Mouse (Mus musculus): ENCODE measurements at regions not wholly inside any gene's neighbourhood (a gene's known extent, or its start where the extent isn't known, plus 50 kb on each side); places are given as distances from the start of the nearest gene placed in this dataset.

DNA sequence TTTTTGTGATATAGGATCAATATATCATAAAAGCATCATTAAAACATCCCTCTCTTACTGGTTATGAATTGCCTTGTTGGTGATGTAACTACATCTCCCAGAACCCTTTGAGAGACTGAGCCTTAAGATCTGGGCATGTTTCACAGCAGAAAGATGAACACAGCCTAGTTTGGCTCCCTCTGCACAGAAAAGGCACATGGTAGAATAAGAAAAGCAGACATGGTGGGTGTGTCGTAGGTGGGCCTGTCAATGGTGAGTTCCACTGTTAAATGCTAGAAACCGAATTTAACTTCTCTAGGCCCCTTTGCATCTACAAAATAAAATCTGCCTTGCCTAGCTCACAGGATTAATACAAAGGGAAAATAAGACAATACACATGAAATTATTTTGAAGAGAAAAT lies 343.3 kb upstream of the Smarca2 start:
- no peak for DNase-seq

DNA sequence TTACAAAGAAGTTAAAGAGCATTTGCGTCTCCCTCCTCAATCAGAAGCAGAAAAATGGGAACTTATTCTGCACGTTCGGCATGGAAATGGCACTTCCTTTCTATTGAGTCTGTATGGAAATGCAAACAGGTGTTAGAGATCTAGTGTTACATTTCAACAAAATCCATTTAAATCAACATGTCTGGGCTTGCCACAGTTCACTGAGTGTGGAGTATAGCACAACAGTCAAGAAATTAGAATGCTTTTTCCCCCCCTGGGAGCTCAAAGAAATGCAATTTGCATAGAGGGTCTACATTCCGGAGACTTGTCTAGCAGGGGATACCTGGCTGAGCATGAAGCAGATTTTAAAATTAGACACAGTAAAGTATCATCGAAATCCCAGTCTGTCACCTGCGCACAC lies 308.5 kb upstream of the Smarca2 start:
- no peak for DNase-seq

DNA sequence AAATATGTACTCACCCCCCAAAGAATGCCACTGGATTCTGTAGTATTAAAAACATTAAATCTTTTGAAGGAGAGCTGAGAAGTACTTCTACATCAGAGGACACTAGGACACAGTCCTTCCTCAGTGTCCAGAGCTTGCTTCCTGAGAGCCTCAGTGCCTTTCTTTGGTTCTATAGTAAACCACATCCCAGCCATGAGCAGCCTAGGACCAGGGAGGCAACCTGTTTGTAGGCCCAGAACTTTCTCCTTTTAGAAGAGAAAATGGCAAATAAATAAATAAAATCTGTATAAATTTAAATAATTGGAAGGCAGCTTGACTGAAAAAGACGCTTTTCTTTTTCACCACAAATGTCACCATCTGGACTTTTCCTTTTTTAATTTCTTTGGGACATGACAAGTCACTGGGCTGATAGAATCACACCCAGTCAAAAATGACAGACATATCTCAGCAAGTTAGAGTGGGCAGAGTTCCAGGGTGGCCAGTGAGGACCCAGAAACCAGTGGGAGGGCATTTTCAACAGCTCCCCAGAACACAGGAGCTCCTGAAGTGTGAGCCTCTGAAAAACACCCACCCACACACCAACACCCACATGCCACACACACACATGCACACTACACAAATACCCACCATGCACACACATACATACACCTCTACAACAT lies 296.2 kb upstream of the Smarca2 start:
- no peak for DNase-seq

DNA sequence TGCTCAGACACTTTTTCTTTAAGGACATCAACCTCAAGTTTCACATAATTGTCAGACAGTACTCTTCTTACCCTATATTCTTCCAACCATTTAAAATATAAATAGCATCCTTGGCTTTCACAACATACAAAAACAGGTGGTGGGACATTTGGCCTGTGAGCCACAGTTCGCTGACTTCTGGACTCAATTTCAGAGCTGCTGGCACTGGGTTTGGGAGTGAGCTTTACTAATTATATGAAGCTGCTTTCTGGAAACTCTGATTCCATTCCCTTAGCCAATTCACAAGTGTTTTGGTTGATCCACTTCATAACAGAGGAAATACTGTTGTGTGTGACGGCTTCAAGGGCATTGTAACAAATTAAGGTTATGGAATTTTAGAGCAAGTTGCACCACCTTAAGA lies 285.9 kb upstream of the Smarca2 start:
- DNase-seq: no peak

DNA sequence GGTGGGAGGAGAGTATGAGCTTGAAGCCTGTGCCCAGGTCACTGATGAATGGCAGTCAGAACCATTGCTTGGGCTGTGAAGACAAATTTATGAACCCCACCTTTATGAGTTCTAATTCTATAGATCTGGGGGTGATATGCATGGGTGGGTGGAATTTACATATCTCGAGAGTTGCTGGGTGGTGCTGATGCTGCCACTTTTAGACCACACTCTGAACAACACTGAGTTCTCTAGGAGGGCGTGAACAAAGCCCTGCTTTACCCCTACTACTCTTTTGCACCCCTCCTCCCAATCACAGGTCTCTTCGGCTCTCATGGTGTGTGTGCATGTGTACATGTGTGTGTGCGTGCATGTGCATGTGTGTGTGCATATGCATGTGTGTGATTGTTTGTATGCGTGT lies 281.2 kb upstream of the Smarca2 start:
- DNase-seq: no peak

DNA sequence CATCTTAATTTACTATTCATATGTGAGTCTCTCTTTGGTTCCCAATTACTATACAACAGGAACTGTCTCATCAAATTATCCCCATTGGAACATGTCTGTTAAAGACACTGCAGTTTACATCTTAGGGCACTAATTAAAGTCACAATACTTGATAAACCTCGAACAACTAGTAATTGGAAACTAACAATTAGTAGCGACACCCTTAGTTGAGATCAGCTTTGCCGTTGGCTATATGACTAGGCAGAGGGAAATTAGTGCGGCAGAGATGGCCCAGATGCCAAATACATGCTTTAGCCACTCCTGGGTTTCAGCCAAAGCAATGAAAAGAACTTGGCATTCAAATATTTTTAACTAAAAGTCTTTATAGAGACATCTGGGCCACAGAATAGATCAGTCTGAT lies 265.7 kb upstream of the Smarca2 start:
- DNase-seq: no peak

DNA sequence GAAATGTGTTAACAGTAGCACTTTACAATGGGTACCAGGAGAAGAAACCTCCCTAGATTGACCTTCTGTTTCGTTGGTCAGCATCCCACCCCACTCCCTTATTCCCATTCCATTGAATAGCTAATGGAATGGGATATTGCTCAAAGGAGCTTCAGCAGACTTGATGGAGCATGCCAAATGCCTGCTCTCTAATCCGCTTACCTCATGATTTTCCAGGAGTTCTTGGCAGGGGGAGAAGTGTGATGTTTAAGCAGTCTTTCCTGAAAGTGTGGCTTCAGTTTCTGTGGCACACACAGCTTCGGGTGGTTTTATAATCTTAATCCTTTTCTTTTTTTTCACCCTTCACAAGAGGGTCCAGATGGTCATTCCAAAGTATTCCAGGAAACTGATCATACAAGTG lies 264.7 kb upstream of the Smarca2 start:
- DNase-seq: no peak

DNA sequence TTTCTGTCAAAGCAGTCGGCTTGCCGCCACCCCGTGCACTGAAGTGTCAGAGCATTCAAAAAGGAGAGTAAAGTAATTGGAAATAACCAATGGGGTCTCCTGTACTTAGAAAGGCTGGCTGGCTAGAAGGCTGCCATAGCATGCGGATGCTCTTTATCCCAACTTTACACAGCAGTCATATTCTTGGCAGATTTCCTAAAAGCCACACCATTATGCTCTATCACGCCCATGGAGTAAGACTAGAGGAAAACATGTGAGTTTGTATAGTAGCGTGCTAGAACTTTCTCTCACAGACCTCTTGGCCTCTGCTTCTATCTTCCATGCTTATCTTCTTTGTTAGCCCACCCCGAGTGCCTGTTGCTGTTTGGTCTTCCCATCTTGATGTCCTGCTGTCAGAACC lies 249.8 kb upstream of the Smarca2 start:
- no peak for DNase-seq

DNA sequence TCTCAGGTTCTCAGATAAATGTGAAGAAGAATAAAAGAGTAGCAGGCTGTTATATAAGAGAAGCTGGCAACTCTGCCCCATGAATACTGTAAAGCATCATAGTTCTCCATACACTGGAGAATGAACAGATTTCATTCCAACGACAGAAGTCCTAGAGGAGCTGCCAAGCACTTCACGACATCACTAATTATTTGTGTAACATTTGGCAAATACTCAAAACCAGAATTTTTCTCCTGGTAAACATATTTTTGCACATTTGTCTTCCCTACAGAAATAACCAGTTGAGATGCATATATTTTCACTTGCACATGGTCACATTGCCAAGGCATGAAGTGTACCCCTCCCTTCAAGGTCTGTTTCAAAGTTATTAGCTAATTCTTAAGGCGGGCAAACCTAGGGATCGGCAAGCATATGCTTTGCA lies 220.9 kb upstream of the Smarca2 start:
- DNase-seq: no peak

DNA sequence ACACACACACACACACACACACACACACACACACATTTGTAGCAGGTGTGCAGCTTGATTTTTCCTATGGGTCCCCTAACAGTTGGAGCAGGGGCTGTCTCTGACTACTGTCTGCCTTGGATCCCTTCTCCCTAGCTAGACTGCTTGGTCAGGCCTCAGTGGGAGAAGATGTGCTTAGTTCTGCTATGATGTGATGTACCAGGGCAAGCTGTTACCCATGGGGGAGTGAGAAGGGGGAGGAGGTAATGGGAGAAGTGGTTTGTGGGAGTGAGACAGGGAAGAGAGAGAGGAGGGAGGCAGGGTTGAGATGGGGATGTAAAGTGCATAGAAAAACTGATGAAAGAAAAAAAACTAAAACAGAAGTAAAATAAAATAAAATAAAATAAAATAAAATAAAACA lies 218.8 kb upstream of the Smarca2 start:
- no peak for DNase-seq

DNA sequence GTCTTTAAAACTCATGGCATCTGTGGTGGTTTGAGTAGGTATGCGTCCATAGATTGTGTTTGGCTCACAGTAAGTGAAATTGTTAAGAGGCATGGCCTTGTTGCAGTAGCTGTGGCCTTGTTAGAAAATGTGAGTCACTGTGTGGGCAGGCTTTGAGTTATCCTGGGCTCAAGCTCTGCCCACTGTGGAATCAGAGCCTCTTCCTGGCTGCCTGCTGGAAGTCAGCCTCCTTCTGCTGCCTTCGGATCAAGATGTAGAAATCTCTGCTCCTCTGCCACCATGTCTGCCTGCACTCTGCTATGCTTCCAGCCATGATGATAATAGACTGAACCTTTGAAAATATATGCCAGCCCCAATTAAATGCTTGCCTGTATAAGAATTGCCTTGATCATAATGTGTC lies 192.2 kb upstream of the Smarca2 start:
- no peak for DNase-seq

DNA sequence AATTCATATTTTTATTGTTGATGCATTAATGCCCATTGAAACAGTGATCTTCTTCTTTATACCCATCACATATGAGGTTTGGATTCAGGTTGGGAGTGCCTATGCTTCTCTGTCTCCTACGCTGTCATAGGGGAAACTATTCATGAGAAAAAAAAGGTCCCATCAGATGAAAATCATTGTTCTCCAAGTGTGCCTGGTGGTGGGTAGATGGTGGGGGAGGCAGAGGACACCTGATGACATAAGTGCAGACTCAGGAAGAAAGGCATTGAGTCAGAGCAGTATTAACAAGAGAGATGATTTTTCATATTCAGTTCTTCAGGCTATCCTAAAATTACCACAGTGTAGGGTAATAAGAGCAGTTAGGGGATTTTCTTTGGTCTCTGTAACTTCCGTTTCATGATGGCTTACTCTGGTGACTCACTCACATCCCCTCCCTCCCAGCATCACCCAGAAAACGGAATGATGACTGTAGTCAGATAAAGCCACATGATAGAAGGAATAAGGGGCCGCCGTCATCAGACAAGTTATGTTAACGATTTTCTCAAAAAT lies 190.3 kb upstream of the Smarca2 start:
- DNase-seq: no peak

DNA sequence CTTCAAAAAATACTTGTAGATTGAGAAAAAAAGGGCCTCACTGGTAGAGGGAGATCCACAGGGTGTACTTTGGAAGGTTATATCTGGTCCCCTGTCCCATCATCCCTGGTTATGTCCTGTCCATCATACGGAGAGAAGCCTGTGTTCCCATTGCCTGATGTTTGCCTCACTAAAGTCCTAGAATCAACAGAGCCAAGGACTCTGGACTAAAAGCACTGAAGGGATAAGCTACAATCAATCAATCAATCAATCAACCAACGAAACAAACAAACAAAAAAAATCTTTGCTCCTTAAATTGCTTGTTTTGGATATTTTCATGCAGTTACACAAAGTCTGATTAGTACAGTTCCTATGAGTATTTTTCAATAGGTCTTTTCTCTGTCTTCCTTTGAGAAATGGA lies 185.1 kb upstream of the Smarca2 start:
- no peak for DNase-seq

DNA sequence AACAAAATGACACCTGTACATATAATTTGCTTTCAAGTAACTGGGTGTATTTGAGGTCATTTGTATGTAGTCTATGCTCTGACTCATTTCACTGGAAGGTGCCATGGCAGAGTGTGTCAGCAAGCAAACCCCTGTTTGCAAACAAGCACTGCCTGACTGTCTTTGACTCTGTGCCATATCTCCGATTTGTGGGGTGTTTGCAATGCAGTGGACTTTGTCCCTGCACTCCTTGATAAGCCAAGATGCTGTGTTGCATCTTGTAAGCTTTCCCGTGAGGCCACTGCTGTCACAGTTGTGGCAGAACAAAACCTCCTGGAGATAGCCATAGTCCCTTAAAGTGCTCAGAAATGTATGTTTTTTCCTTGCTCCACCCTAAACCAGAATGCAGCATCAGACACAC lies 165.7 kb upstream of the Smarca2 start:
- DNase-seq: no peak

DNA sequence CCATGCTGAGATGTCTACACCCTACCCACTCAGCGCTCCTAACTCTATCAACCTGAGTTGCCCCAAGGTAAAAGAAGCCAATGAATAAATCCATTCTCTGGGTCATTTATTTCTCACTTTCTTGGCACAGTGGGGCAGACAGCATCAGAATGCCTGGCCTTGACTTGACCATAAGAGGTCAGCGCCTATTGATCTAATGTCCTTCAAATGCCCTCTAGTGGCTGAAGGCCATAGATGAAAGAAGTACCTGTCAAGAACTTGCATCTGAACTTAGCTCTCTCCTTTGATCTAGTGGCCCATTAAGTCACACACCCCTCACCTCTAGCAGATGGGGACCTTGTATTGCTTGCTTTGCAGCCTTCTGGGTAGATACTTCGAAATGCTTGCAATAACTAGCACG lies 159.5 kb upstream of the Smarca2 start:
- no peak for DNase-seq

DNA sequence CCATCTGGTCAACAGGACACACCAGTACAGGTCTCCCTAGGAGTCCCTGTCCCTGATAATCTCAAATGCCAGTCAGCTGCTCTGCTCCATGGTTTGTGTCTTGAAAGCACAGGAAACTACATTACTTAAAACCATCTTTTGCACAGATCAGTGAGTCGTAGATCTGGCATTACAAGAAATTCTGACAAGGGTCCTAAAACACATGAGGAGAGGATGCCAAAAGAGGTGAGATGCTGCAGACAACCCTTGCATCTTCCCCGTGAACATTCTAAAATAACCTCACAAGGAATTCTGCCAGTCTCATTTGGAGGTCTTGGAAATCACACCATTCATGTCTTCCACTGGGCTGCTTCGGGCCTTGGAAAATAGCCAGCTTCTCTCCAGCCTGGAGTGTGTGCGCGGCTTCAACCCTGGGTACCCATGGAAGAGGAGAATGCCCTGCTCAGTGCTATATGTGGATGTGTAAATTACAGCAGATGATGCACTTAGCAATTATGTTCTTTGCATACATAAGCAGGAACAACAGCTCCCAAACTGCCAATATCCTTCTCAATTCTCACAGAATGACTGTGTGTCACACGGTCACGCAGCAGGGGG lies 157.3 kb upstream of the Smarca2 start:
- no peak for DNase-seq

DNA sequence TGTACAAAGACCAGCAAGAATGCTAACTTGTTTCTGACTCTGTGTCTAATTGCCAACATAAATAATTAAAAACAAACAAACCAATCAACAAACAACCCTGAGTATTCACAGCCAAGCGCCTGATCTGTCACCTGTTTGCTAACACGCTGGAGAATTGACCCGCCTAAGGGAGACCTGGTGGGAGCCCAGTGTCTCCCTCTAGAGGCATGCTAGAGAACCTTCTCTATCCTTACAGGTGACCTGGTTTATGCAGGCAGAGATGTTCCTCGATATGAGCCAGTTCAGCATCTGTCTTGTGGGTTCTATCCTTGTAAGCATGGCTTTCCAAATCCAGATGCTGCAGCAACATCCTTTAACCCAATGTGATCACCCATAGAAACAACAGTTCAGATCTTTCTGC lies 143.1 kb upstream of the Smarca2 start:
- DNase-seq: no peak

DNA sequence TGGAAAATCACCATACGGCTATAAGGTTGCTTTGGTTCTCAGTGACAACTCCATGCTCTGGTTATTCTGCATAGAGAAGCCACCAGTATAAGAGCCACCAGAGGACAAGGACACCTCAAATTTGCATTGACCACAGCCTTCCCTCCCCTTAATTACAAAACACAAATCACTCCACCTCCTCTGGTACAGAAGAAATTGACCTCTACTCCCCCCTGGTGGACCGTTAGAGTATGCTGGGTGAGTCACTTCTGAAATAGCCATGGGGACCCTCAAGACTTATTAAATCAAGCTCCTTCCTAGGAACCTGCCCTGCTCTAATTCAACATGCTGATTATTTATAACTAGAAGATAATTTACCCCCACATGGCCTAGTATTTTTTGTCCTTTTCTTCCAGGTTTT lies 139.6 kb upstream of the Smarca2 start:
- peak; percentile 28 for DNase-seq

DNA sequence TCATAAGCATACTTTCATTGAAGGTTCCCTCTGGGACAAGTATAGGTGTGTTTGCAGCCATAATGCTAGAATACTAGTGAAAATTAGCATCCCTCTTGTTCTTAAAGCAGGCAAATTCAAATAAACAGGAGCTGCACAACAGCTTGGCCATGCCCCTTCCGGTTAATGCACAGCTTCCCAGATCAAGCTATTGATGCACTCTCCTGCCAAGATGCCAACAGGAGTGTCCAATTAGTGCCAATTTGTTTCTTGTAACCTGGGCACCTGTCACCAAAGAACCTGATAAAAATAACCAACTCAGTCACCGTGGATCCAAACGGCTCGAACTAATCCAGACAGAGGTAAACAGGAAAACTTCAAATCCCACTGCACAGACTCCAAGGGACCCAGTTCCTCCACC lies 138.6 kb upstream of the Smarca2 start:
- DNase-seq: no peak

DNA sequence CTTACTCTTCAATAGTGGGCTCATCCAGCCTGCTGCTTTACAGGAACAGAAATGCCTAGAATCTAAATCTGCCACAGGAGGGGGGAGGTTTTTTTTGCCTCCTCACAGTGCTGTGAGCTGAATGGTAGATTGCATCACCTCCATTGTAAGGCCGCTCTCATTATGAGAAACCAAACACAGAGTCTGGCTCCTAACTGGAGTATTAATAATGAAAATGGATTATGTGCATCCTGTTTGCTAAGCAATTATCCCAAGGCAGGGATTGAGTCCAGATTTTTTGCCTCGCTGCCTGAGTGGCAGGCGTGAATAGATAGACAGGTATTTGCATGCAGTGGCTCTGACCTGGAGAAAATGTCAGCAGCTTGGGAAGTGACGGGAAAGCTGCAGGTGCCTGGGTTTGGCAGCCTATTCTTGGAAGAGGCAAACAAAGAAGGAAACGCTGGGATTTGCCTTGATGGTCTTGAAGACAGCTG lies 137.6 kb upstream of the Smarca2 start:
- DNase-seq: no peak

DNA sequence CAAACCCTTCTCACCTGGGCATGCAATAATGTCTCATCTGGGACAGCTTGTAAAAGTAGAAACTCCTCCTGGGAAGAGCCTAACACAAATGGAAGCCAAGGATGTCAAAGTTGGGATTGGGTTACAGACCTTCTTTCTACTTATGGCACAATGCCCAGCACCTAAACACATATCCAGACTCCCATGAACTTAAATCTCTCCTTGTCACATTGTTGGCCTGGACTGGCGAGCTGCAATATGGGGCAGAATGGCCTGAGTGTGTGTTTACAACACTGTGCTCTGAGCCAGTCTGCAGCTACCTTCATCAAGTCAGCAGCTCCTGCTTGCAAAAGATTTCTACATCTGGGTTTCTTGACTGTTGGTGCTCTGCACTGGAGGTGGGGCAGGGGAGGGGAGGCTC lies 132.2 kb upstream of the Smarca2 start:
- DNase-seq: no peak

DNA sequence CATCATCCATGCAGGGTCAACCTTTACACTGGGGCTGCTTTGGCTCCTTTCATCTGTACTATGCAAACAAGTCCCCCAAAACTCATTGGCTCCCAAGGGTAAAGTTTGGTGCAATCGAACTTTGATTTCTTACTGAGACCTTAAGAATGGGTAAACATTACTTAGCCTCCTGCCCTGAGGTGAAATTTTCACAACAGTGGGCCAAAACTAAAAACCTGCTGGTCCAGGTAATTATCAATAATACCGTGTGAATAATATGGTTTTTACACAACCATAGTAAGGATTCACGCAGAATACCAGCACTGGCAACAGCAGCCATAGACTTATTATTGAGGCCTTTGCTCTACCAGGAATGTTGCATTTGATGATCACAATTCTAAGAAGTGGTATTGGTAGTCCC lies 131.6 kb upstream of the Smarca2 start:
- DNase-seq: no peak

DNA sequence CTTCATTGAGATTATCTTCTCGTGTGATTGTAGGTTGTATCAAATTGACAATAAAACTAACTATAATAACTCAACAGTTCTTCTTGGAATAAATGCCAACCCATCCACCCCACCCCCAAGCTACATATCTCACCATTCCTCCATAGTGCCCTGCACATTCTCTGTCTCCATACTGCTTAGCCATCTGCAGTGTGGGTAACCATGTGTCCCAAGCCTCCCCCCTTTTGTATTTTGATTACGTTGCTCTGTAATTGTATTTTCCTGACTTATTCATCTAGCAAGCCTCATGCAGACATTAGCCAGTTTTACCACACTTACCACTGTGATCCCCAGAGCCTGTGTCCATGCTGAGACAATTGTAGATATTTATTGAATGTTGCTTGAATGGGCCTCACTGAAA lies 129.7 kb upstream of the Smarca2 start:
- DNase-seq: no peak

DNA sequence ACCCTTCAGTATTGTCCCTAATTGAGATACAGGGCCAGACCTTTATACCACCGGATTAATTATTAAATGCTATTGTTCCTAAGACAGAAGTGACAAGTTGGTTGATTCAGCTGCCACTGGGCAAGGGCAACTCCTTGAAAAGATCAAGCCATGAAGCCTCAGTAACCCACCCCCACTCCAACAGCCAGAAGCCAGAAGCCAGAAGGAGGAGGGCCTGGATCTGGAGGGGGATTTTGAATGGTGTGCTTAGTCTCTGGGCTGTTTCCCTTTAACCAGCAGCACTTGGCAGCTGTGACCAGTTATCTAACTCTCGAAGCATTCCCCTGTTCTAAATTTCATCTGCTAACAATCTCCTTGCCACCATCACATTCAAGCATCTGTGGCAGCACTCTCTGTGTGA lies 129.1 kb upstream of the Smarca2 start:
- no peak for DNase-seq
